Mouse (Mus musculus): ENCODE results near the gene Gm21698.
"Not testable (repeated sequence)": the region's sequence is repeated elsewhere in the genome, so short reads cannot be mapped to it uniquely, and the experiment has no call there.

Gene Gm21698

DNA sequence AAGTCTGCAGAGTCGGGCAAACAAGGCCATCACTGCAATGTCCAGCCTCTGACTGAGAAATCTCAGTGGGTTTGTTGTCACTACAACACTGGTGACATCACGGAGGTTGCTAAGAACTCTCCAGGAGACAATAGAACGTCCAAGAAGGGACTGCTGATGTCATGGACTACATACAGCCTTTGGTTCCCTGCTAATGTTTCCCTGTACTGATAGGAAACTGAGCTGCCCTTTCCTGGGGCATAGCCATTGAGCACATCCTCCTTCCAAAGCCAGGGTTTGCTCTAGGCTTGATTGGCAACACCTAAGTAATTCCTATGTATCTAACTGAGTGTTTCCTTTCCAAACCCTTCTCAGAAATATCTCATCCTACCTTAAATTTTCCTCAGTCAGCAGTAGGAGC is at the start of gene Gm21698:
Gene Gm21698, minus strand, starts transcription at position 101 of the 400 bp plus-strand sequence.
- H3K27me3 ChIP-seq (ENCODE audit: control insufficient read depth, insufficient read depth, low read length, poor library complexity, severe bottlenecking); H3K36me3 ChIP-seq (ENCODE audit: control insufficient read depth, insufficient read depth, low read length, poor library complexity, severe bottlenecking); DNase-seq (ENCODE audit: low read depth, low spot score): not testable (repeated sequence)

DNA sequence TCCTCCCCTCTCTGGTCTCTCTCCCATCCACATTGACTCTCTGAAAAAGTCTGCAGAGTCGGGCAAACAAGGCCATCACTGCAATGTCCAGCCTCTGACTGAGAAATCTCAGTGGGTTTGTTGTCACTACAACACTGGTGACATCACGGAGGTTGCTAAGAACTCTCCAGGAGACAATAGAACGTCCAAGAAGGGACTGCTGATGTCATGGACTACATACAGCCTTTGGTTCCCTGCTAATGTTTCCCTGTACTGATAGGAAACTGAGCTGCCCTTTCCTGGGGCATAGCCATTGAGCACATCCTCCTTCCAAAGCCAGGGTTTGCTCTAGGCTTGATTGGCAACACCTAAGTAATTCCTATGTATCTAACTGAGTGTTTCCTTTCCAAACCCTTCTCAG is 34.4 kb upstream of the Gm21698 start, which contains the start of gene Gm5862:
Gene Gm5862, minus strand, starts transcription at position 101 of the 400 bp plus-strand sequence.
- not testable (repeated sequence) for H3K27me3 ChIP-seq (ENCODE audit: control insufficient read depth, insufficient read depth, low read length, poor library complexity, severe bottlenecking); DNase-seq (ENCODE audit: low read depth, low spot score); H3K36me3 ChIP-seq (ENCODE audit: control insufficient read depth, insufficient read depth, low read length, poor library complexity, severe bottlenecking)

DNA sequence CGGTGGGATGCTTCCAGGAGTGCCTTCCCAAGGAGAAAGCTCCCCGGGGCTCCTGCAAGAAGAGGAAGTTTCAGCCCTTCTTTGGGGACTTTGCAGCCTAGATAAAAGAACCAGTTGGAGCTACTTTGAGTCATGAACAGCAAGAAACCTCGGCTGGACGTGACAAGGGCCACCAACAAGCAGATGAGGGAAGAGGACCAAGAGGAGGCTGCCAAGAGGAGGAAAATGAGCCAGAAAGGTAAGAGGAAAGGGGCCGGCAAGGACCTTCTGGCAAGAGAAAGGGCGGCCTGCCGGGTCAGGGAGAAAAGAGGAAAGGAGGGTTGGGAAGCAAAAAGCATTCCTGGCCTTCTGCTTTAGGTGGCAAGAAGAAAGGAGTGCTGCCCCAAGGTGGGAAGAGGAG is 19.2 kb upstream of the Gm21698 start:
- not testable (repeated sequence) for DNase-seq (ENCODE audit: low read depth, low spot score); H3K36me3 ChIP-seq (ENCODE audit: control insufficient read depth, insufficient read depth, low read length, poor library complexity, severe bottlenecking); H3K27me3 ChIP-seq (ENCODE audit: control insufficient read depth, insufficient read depth, low read length, poor library complexity, severe bottlenecking)

DNA sequence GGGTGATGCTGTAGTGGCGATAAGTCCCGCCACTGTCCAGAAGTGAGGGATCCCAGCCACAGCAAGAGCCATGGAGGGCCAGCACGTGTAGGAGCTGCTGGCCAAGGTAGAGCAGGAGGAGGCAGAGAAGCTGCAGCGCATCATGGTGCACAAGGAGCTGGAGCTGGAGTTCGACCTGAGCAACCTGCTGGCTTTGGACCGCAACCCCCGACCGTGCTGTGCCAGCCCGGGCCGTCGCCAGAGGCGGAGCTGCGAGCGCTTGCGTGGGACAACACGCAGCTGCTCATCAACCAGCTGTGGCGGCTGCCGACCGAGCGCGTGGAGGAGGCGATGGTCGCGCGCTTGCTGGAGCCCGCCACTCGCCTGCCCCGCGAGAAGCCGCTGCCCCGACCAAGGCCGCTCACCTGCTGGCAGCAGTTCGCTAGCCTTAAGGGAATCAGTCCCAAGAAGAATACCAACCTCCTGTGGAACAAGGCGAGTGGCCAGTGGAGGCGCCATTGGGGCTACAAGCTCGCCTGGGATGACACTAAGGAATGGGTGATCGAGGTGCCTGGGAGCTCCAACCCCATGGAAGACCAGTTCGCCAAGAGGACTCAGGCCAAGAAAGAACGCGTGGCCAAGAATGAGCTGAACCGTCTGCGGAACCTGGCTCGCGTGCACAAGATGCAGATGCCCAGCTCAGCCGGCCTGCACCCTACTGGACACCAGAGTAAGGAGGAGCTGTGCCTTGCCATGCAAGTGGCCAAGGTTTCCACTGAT is 18.7 kb upstream of the Gm21698 start:
- not testable (repeated sequence) for H3K27me3 ChIP-seq (ENCODE audit: control insufficient read depth, insufficient read depth, low read length, poor library complexity, severe bottlenecking); DNase-seq (ENCODE audit: low read depth, low spot score); H3K36me3 ChIP-seq (ENCODE audit: control insufficient read depth, insufficient read depth, low read length, poor library complexity, severe bottlenecking)

DNA sequence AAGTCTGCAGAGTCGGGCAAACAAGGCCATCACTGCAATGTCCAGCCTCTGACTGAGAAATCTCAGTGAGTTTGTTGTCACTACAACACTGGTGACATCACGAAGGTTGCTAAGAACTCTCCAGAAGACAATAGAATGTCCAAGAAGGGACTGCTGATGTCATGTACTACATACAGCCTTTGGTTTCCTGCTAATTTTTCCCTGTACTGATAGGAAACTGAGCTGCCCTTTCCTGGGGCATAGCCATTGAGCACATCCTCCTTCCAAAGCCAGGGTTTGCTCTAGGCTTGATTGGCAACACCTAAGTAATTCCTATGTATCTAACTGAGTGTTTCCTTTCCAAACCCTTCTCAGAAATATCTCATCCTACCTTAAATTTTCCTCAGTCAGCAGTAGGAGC is 16.2 kb upstream of the Gm21698 start, which contains the start of gene Gm1979:
Gene Gm1979, minus strand, starts transcription at position 101 of the 400 bp plus-strand sequence.
- not testable (repeated sequence) for H3K36me3 ChIP-seq (ENCODE audit: control insufficient read depth, insufficient read depth, low read length, poor library complexity, severe bottlenecking); DNase-seq (ENCODE audit: low read depth, low spot score); H3K27me3 ChIP-seq (ENCODE audit: control insufficient read depth, insufficient read depth, low read length, poor library complexity, severe bottlenecking)

DNA sequence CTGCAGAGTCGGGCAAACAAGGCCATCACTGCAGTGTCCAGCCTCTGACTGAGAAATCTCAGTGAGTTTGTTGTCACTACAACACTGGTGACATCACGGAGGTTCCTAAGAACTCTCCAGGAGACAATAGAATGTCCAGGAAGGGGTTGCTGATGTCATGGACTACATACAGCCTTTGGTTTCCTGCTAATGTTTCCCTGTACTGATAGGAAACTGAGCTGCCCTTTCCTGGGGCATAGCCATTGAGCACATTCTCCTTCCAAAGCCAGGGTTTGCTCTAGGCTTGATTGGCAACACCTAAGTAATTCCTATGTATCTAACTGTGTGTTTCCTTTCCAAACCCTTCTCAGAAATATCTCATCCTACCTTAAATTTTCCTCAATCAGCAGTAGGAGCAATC is 15.9 kb downstream of the Gm21698 start, which contains the start of gene Gm21680:
Gene Gm21680, minus strand, starts transcription at position 101 of the 400 bp plus-strand sequence.
- not testable (repeated sequence) for H3K36me3 ChIP-seq (ENCODE audit: control insufficient read depth, insufficient read depth, low read length, poor library complexity, severe bottlenecking); H3K27me3 ChIP-seq (ENCODE audit: control insufficient read depth, insufficient read depth, low read length, poor library complexity, severe bottlenecking); DNase-seq (ENCODE audit: low read depth, low spot score)

DNA sequence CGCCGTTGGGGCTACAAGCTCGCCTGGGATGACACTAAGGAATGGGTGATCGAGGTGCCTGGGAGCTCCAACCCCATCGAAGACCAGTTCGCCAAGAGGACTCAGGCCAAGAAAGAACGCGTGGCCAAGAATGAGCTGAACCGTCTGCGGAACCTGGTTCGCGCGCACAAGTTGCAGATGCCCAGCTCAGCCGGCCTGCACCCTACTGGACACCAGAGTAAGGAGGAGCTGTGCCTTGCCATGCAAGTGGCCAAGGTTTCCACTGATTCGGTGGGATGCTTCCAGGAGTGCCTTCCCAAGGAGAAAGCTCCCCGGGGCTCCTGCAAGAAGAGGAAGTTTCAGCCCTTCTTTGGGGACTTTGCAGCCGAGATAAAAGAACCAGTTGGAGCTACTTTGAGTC is 31.4 kb downstream of the Gm21698 start:
- H3K36me3 ChIP-seq (ENCODE audit: control insufficient read depth, insufficient read depth, low read length, poor library complexity, severe bottlenecking); H3K27me3 ChIP-seq (ENCODE audit: control insufficient read depth, insufficient read depth, low read length, poor library complexity, severe bottlenecking); DNase-seq (ENCODE audit: low read depth, low spot score): not testable (repeated sequence)

DNA sequence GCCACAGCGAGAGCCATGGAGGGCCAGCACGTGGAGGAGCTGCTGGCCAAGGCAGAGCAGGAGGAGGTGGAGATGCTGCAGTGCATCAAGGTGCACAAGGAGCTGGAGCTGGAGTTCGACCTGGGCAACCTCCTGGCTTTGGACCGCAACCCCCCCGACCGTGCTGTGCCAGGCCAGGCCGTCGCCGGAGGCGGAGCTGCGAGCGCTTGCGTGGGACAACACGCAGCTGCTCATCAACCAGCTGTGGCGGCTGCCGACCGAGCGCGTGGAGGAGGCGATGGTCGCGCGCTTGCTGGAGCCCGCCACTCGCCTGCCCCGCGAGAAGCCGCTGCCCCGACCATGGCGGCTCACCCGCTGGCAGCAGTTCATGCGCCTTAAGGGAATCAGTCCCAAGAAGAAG is 31.8 kb downstream of the Gm21698 start:
- H3K36me3 ChIP-seq (ENCODE audit: control insufficient read depth, insufficient read depth, low read length, poor library complexity, severe bottlenecking); DNase-seq (ENCODE audit: low read depth, low spot score); H3K27me3 ChIP-seq (ENCODE audit: control insufficient read depth, insufficient read depth, low read length, poor library complexity, severe bottlenecking): not testable (repeated sequence)

DNA sequence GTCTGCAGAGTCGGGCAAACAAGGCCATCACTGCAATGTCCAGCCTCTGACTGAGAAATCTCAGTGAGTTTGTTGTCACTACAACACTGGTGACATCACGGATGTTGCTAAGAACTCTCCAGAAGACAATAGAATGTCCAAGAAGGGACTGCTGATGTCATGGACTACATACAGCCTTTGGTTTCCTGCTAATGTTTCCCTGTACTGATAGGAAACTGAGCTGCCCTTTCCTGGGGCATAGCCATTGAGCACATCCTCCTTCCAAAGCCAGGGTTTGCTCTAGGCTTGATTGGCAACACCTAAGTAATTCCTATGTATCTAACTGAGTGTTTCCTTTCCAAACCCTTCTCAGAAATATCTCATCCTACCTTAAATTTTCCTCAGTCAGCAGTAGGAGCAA is 34.1 kb downstream of the Gm21698 start, which contains the start of gene Gm21671:
Gene Gm21671, minus strand, starts transcription at position 101 of the 400 bp plus-strand sequence.
- not testable (repeated sequence) for H3K27me3 ChIP-seq (ENCODE audit: control insufficient read depth, insufficient read depth, low read length, poor library complexity, severe bottlenecking); DNase-seq (ENCODE audit: low read depth, low spot score); H3K36me3 ChIP-seq (ENCODE audit: control insufficient read depth, insufficient read depth, low read length, poor library complexity, severe bottlenecking)

DNA sequence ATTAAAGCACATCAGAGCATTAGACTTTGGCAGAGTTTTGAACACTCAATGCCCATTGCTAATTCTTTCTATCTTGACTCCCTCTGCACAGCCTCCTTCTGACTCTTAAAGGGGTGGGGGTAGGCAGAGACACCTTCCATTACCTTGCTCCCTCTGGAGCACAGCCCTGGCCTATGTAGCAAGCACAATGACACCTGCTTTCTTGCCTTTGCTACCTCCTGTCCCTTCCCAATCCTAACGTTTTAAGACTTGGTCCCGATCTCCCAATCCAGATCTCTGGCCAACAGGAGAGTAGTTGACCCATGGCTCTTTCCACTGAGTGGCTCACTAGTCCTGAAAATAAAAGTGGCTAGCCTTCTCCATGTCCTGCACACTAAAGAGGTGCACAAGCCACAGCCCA is 43.1 kb downstream of the Gm21698 start:
- DNase-seq (ENCODE audit: low read depth, low spot score); H3K27me3 ChIP-seq (ENCODE audit: control insufficient read depth, insufficient read depth, low read length, poor library complexity, severe bottlenecking); H3K36me3 ChIP-seq (ENCODE audit: control insufficient read depth, insufficient read depth, low read length, poor library complexity, severe bottlenecking): not testable (repeated sequence)

DNA sequence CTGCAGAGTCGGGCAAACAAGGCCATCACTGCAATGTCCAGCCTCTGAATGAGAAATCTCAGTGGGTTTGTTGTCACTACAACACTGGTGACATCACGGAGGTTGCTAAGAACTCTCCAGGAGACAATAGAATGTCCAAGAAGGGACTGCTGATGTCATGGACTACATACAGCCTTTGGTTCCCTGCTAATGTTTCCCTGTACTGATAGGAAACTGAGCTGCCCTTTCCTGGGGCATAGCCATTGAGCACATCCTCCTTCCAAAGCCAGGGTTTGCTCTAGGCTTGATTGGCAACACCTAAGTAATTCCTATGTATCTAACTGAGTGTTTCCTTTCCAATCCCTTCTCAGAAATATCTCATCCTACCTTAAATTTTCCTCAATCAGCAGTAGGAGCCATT is 46.2 kb downstream of the Gm21698 start, which contains the start of gene Gm21663:
Gene Gm21663, minus strand, starts transcription at position 101 of the 400 bp plus-strand sequence.
- not testable (repeated sequence) for DNase-seq (ENCODE audit: low read depth, low spot score); H3K27me3 ChIP-seq (ENCODE audit: control insufficient read depth, insufficient read depth, low read length, poor library complexity, severe bottlenecking); H3K36me3 ChIP-seq (ENCODE audit: control insufficient read depth, insufficient read depth, low read length, poor library complexity, severe bottlenecking)
